Mouse (Mus musculus): ENCODE results near the gene Gng2. TPM values are rescaled to one million over a fixed set of nuclear protein-coding genes. Genes with fewer than 3 reads are reported as not detected.

Gene Gng2
- polyA plus RNA-seq, 1 experiment from 2014 or later = 32.7 TPM

GRCm38 (mm10) chr14:19959860-19960259 lies 17.6 kb downstream of the Gng2 start:
- H3K27me3 ChIP-seq (replicated peaks; ENCODE audit: control insufficient read depth, insufficient read depth, low read length) = no peaks in the 10 kb centered on the region
- DNase-seq (ENCODE audit: low spot score) (no peak), ATAC-seq (replicated peaks; ENCODE audit: low FRiP score) (no peak)
- H3K9ac ChIP-seq (ENCODE audit: low read depth, low read length) = no peak overlapping the region
- H3K4me1 ChIP-seq (replicated peaks; ENCODE audit: control insufficient read depth, insufficient read depth, low read length) = peaks cover 4% of the 10 kb centered on the region
- WGBS = 64% methylated on average over 9 of the region's 9 CpGs
- H3K36me3 ChIP-seq (ENCODE audit: control insufficient read depth, insufficient read depth, low read length) = no peaks in the 10 kb centered on the region
- no peak overlapping the region for H3K4me2 ChIP-seq
- no peak overlapping the region for H3K4me3 ChIP-seq (ENCODE audit: low read depth, low read length)
- H3K9me3 ChIP-seq (ENCODE audit: control insufficient read depth, low read length) = no peaks in the 10 kb centered on the region
- no peak overlapping the region for H3K27ac ChIP-seq (ENCODE audit: low read depth, low read length)

DNA sequence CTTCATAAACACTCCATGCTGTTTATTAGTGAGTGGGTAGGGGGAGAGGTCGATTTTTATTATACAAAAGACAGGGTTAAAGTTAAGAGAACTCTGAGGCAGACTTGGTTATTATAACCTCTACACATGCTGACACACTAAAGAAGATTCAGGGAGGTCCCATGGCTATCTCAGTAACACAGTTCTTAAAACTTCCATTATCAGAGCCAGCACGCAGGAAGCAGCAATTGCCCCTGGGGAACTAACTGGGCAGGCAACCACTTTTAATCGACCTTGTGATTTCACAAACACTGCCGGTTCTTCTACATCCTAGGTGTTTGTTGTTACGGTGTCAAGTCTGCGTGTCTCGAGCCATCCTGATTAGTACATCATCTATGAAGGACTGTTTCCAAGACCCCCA lies 22.4 kb downstream of the Gng2 start:
- H3K4me3 ChIP-seq (ENCODE audit: low read depth, low read length) = no peak overlapping the region
- WGBS = 49% methylated on average over 7 of the region's 7 CpGs
- H3K27me3 ChIP-seq (replicated peaks; ENCODE audit: control insufficient read depth, insufficient read depth, low read length) = no peaks in the 10 kb centered on the region
- H3K9me3 ChIP-seq (ENCODE audit: control insufficient read depth, low read length) = no peaks in the 10 kb centered on the region
- DNase-seq (ENCODE audit: low spot score) = no peak
- H3K4me1 ChIP-seq (replicated peaks; ENCODE audit: control insufficient read depth, insufficient read depth, low read length) = peaks cover 2% of the 10 kb centered on the region; the same call in 1 of the 2 replicates
- no peak overlapping the region for H3K9ac ChIP-seq (ENCODE audit: low read depth, low read length)
- H3K36me3 ChIP-seq (ENCODE audit: control insufficient read depth, insufficient read depth, low read length) = no peaks in the 10 kb centered on the region
- peak; percentile 68 for ATAC-seq (replicated peaks; ENCODE audit: low FRiP score)
- H3K4me2 ChIP-seq = no peak overlapping the region; the same call in 1 of the 2 replicates
- no peak overlapping the region for H3K27ac ChIP-seq (ENCODE audit: low read depth, low read length)

GRCm38 (mm10) chr14:19950812-19951211 lies 26.6 kb downstream of the Gng2 start:
- WGBS = 50% methylated on average over 4 of the region's 4 CpGs
- no peak overlapping the region for H3K27ac ChIP-seq (ENCODE audit: low read depth, low read length)
- no peak overlapping the region for H3K4me3 ChIP-seq (ENCODE audit: low read depth, low read length)
- no peaks in the 10 kb centered on the region for H3K36me3 ChIP-seq (ENCODE audit: control insufficient read depth, insufficient read depth, low read length)
- H3K9ac ChIP-seq (ENCODE audit: low read depth, low read length) = no peak overlapping the region
- H3K4me1 ChIP-seq (replicated peaks; ENCODE audit: control insufficient read depth, insufficient read depth, low read length) = peaks cover 2% of the 10 kb centered on the region; the same call in 1 of the 2 replicates
- H3K4me2 ChIP-seq = no peak overlapping the region
- H3K27me3 ChIP-seq (replicated peaks; ENCODE audit: control insufficient read depth, insufficient read depth, low read length) = no peaks in the 10 kb centered on the region
- no peaks in the 10 kb centered on the region for H3K9me3 ChIP-seq (ENCODE audit: control insufficient read depth, low read length)
- no peak for DNase-seq (ENCODE audit: low spot score)
- no peak for ATAC-seq (replicated peaks; ENCODE audit: low FRiP score)

DNA sequence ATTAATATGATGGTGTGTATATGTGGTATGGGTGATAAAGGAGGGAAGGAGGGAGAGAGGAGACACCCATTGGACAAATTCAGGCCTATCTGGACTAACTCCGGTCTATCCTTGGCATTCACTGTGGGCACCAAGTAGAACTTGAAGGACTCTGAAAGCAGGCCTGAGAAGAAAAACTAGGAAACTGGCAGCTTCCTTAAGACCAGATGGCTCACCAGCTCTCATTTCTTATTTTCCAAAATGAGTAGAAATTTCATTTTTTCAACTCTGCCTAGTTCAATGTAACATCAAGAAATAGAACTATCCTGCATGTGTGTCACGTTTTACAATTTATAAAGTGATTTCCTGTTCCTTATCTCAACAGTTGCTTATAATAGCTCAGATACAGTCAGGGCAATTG lies 28.0 kb downstream of the Gng2 start:
- 77% methylated on average over 2 of the region's 2 CpGs for WGBS

GRCm38 (mm10) chr14:19946221-19946620 lies 31.2 kb downstream of the Gng2 start:
- Histone ChIP-seq H3K27ac (ENCODE audit: low read depth, low read length) (no peak overlapping the region), H3K36me3 (ENCODE audit: control insufficient read depth, insufficient read depth, low read length) (no peaks in the 10 kb centered on the region), H3K4me1 (replicated peaks; ENCODE audit: control insufficient read depth, insufficient read depth, low read length) (0 out of 2 replicates have a peak, but pooled peaks cover 2% of the 10 kb centered on the region), H3K4me2 (no peak overlapping the region), H3K9ac (ENCODE audit: low read depth, low read length) (no peak overlapping the region), H3K27me3 (replicated peaks; ENCODE audit: control insufficient read depth, insufficient read depth, low read length) (no peaks in the 10 kb centered on the region), H3K4me3 (ENCODE audit: low read depth, low read length) (no peak overlapping the region), H3K9me3 (ENCODE audit: control insufficient read depth, low read length) (no peaks in the 10 kb centered on the region)
- no peak for DNase-seq (ENCODE audit: low spot score)
- WGBS = 88% methylated on average over 7 of the region's 7 CpGs
- ATAC-seq (replicated peaks; ENCODE audit: low FRiP score) = no peak

More for the DNA sequence above, 28.0 kb downstream of the Gng2 start:
- H3K4me2 ChIP-seq = no peak overlapping the region
- H3K4me1 ChIP-seq (replicated peaks; ENCODE audit: control insufficient read depth, insufficient read depth, low read length) = 0 out of 2 replicates have a peak, but pooled peaks cover 2% of the 10 kb centered on the region
- no peaks in the 10 kb centered on the region for H3K27me3 ChIP-seq (replicated peaks; ENCODE audit: control insufficient read depth, insufficient read depth, low read length)
- H3K9ac ChIP-seq (ENCODE audit: low read depth, low read length) = no peak overlapping the region
- H3K4me3 ChIP-seq (ENCODE audit: low read depth, low read length) = no peak overlapping the region
- no peaks in the 10 kb centered on the region for H3K9me3 ChIP-seq (ENCODE audit: control insufficient read depth, low read length)
- H3K36me3 ChIP-seq (ENCODE audit: control insufficient read depth, insufficient read depth, low read length) = no peaks in the 10 kb centered on the region
- ATAC-seq (replicated peaks; ENCODE audit: low FRiP score) (no peak), DNase-seq (ENCODE audit: low spot score) (no peak)
- H3K27ac ChIP-seq (ENCODE audit: low read depth, low read length) = no peak overlapping the region

DNA sequence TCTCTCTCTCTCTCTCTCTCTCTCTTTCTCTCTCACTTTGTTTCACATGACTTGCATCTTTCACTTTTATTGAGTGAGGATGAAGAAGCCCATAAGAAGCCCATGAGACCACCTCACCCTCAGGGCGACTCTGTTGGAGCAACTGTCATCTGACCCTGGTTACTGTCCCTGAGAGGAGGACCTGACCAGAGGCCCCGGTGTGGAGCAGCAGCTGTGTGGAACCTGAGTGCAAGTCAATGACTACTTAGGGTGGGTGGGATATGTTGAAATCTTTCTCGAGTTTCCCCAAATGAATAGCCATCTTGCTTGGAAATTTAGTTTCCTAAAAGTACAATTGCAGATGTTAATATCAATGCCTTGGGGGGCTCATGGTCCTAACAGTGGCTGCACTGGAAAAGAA lies 34.7 kb downstream of the Gng2 start:
- Histone ChIP-seq H3K36me3 (ENCODE audit: control insufficient read depth, insufficient read depth, low read length) (no peaks in the 10 kb centered on the region), H3K4me1 (replicated peaks; ENCODE audit: control insufficient read depth, insufficient read depth, low read length) (no peaks in the 10 kb centered on the region), H3K4me3 (ENCODE audit: low read depth, low read length) (no peak overlapping the region), H3K9me3 (ENCODE audit: control insufficient read depth, low read length) (no peaks in the 10 kb centered on the region), H3K27me3 (replicated peaks; ENCODE audit: control insufficient read depth, insufficient read depth, low read length) (no peaks in the 10 kb centered on the region), H3K4me2 (no peak overlapping the region), H3K27ac (ENCODE audit: low read depth, low read length) (no peak overlapping the region), H3K9ac (ENCODE audit: low read depth, low read length) (no peak overlapping the region)
- 66% methylated on average over 3 of the region's 3 CpGs for WGBS
- DNase-seq (ENCODE audit: low spot score) (no peak), ATAC-seq (replicated peaks; ENCODE audit: low FRiP score) (no peak)

- no peak for ATAC-seq (replicated peaks; ENCODE audit: low FRiP score)
Measured at GRCm38 (mm10) chr14:19942329-19942728, 35.1 kb downstream of the Gng2 start.

GRCm38 (mm10) chr14:19940066-19940465 lies 37.4 kb downstream of the Gng2 start:
- Histone ChIP-seq H3K4me2 (no peak overlapping the region), H3K36me3 (ENCODE audit: control insufficient read depth, insufficient read depth, low read length) (no peaks in the 10 kb centered on the region), H3K4me1 (replicated peaks; ENCODE audit: control insufficient read depth, insufficient read depth, low read length) (no peaks in the 10 kb centered on the region), H3K9me3 (ENCODE audit: control insufficient read depth, low read length) (no peaks in the 10 kb centered on the region), H3K27ac (ENCODE audit: low read depth, low read length) (no peak overlapping the region), H3K4me3 (ENCODE audit: low read depth, low read length) (no peak overlapping the region), H3K27me3 (replicated peaks; ENCODE audit: control insufficient read depth, insufficient read depth, low read length) (no peaks in the 10 kb centered on the region), H3K9ac (ENCODE audit: low read depth, low read length) (no peak overlapping the region)
- DNase-seq (ENCODE audit: low spot score) = no peak
- no peak for ATAC-seq (replicated peaks; ENCODE audit: low FRiP score)
- WGBS = 88% methylated on average over 1 of the region's 1 CpGs

More at GRCm38 (mm10) chr14:19942329-19942728, 35.1 kb downstream of the Gng2 start:
- no peak overlapping the region for H3K9ac ChIP-seq (ENCODE audit: low read depth, low read length)
- H3K27ac ChIP-seq (ENCODE audit: low read depth, low read length) = no peak overlapping the region
- H3K4me1 ChIP-seq (replicated peaks; ENCODE audit: control insufficient read depth, insufficient read depth, low read length) = no peaks in the 10 kb centered on the region
- H3K9me3 ChIP-seq (ENCODE audit: control insufficient read depth, low read length) = no peaks in the 10 kb centered on the region
- no peaks in the 10 kb centered on the region for H3K27me3 ChIP-seq (replicated peaks; ENCODE audit: control insufficient read depth, insufficient read depth, low read length)
- no peak overlapping the region for H3K4me2 ChIP-seq
- no peak for DNase-seq (ENCODE audit: low spot score)
- no peak overlapping the region for H3K4me3 ChIP-seq (ENCODE audit: low read depth, low read length)
- H3K36me3 ChIP-seq (ENCODE audit: control insufficient read depth, insufficient read depth, low read length) = no peaks in the 10 kb centered on the region
- 41% methylated on average over 4 of the region's 4 CpGs for WGBS

DNA sequence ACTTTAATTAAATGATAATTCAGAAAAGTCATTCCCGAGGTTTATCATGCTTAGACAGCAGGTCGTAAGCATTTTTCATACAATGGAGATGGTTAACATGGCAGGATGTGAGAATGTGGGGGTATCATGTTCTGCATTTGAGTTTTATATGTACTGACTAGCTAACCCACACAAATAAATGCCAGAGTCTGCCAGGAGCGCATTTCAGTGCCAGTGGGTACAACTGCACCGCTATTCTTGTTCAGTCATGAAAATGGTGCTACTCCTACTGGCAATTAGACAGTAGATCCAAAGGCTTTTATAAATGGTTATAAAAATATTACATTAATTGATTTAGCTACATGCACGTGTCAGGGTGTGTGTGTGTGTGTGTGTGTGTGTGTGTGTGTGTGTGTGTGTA lies 38.9 kb downstream of the Gng2 start:
- Histone ChIP-seq H3K36me3 (ENCODE audit: control insufficient read depth, insufficient read depth, low read length) (no peaks in the 10 kb centered on the region), H3K4me1 (replicated peaks; ENCODE audit: control insufficient read depth, insufficient read depth, low read length) (no peaks in the 10 kb centered on the region), H3K9me3 (ENCODE audit: control insufficient read depth, low read length) (no peaks in the 10 kb centered on the region), H3K9ac (ENCODE audit: low read depth, low read length) (no peak overlapping the region), H3K4me3 (ENCODE audit: low read depth, low read length) (no peak overlapping the region), H3K27me3 (replicated peaks; ENCODE audit: control insufficient read depth, insufficient read depth, low read length) (no peaks in the 10 kb centered on the region), H3K4me2 (no peak overlapping the region), H3K27ac (ENCODE audit: low read depth, low read length) (no peak overlapping the region)
- 80% methylated on average over 5 of the region's 5 CpGs for WGBS
- ATAC-seq (replicated peaks; ENCODE audit: low FRiP score) = no peak
- DNase-seq (ENCODE audit: low spot score) = no peak
